Mouse (Mus musculus): Measurements from ENCODE around the gene Slc31a2. TPM values are rescaled to one million over a fixed set of nuclear protein-coding genes. Genes with fewer than 3 reads are reported as not detected.

Gene Slc31a2
- total and polyA plus RNA-seq, 2 experiments from 2014 or later = 10.9 to 15.8 TPM

DNA sequence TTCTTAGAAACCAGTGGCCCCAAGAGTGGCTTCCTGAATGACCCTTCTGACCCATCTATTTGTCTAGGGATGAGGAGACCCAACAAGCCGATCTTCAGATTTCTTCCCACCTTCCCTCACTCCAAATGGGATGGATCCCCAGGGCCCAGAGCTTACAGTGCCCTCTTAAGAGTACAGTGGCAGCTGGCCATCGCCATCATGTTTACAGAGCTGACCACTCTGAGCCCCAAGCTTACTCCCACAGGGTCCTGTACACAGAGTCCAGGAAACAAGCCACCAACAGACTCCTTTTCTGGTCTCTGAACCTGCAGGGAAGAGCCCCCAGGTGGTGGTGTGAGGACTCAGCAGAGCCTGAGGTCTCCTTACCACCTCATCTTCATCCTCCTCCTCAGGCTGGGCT is 40.4 kb downstream of the Slc31a2 start:
- TF ChIP-seq CTCF (IDR thresholded peaks at IDR 0.05; ENCODE audit: low read depth) = no peak
- Histone ChIP-seq H3K9ac (no peak overlapping the region), H3K27ac (ENCODE audit: low read depth, low read length) (no peak overlapping the region), H3K27me3 (ENCODE audit: insufficient read depth, low read length) (no peaks in the 10 kb centered on the region), H3K4me3 (ENCODE audit: low read depth, low read length) (no peak overlapping the region), H3K4me1 (ENCODE audit: insufficient read depth) (no peaks in the 10 kb centered on the region), H3K36me3 (ENCODE audit: insufficient read depth) (peaks cover 76% of the 10 kb centered on the region), H3K9me3 (ENCODE audit: low read length) (no peaks in the 10 kb centered on the region), H3K4me2 (ENCODE audit: low read depth) (no peak overlapping the region)
- 85% methylated on average over 2 of the region's 2 CpGs for WGBS
- no peak for DNase-seq
- no peak for ATAC-seq

DNA sequence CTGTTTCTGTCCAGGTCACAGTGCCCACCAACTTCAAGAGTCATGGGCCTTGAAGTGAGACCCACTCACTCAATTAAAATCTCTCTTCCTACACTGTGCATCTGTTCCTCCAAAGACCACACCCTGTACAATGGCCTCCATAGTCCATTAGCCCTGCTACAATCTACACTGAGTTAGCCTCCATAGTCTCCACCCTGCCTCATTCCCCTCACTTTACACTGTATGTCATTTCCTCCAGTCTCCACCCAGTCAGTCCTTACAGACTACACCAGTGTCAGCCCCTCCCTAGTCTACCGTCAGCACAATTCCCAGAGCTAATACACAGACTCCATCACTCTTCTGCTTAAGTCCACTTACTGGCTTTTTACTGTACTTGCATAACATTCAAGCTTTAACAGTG is 40.9 kb downstream of the Slc31a2 start:
- Histone ChIP-seq H3K4me1 (ENCODE audit: insufficient read depth) (no peaks in the 10 kb centered on the region), H3K36me3 (ENCODE audit: insufficient read depth) (peaks cover 75% of the 10 kb centered on the region), H3K4me2 (ENCODE audit: low read depth) (no peak overlapping the region), H3K9ac (no peak overlapping the region), H3K27me3 (ENCODE audit: insufficient read depth, low read length) (no peaks in the 10 kb centered on the region), H3K27ac (ENCODE audit: low read depth, low read length) (no peak overlapping the region), H3K9me3 (ENCODE audit: low read length) (no peaks in the 10 kb centered on the region), H3K4me3 (ENCODE audit: low read depth, low read length) (no peak overlapping the region)
- ATAC-seq (no peak), DNase-seq (no peak)
- 86% methylated on average over 1 of the region's 1 CpGs for WGBS
- TF ChIP-seq CTCF (IDR thresholded peaks at IDR 0.05; ENCODE audit: low read depth) = no peak

DNA sequence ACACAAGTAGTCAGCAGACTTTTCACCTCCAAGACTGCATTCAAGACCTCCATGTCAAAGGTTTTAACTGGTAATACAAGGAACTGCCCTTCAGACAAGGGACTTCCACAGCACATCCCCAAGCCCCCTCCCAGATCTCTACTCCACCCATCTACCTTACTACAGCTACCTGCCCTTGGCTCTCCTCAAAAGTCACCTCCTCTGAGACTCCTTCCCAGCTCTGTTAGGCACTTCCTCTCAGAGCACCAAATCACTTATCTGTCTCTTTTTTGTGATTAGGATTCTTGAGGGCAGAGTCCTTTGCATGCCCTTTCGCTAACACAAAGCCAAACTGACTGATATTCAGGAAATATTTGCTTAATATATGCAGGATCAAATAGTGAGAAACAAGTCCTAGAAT is 43.9 kb downstream of the Slc31a2 start:
- no peak for TF ChIP-seq CTCF (IDR thresholded peaks at IDR 0.05; ENCODE audit: low read depth)
- H3K36me3 ChIP-seq (ENCODE audit: insufficient read depth) = peaks cover 49% of the 10 kb centered on the region
- H3K27ac ChIP-seq (ENCODE audit: low read depth, low read length) = no peak overlapping the region
- H3K27me3 ChIP-seq (ENCODE audit: insufficient read depth, low read length) = no peaks in the 10 kb centered on the region
- H3K4me1 ChIP-seq (ENCODE audit: insufficient read depth) = no peaks in the 10 kb centered on the region
- H3K4me2 ChIP-seq (ENCODE audit: low read depth) = no peak overlapping the region
- H3K9ac ChIP-seq = no peak overlapping the region
- no peak overlapping the region for H3K4me3 ChIP-seq (ENCODE audit: low read depth, low read length)
- H3K9me3 ChIP-seq (ENCODE audit: low read length) = no peaks in the 10 kb centered on the region
- WGBS = 95% methylated on average over 1 of the region's 1 CpGs
- ATAC-seq (no peak), DNase-seq (no peak)

DNA sequence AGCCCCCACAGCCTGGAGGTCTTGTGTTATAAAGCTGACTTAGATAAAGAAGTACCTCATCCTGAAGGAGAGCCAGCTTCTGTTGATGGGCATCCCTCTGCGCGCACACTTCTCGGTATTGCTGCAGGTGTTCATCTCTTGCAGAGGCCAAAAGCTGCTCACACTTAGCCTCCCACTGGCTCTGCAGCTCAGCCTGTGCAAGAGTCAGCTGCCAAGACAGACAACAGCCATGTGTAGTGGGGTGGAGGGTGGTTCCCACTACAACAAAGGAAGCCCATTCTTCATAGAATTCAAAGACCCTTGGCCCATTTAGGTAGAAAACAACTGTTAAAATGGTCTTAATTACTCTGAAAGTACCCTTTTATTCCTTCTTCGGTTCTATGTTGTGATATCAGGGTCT is 44.5 kb downstream of the Slc31a2 start:
- WGBS = 64% methylated on average over 4 of the region's 4 CpGs
- no peak overlapping the region for H3K4me2 ChIP-seq (ENCODE audit: low read depth)
- no peak for ATAC-seq

DNA sequence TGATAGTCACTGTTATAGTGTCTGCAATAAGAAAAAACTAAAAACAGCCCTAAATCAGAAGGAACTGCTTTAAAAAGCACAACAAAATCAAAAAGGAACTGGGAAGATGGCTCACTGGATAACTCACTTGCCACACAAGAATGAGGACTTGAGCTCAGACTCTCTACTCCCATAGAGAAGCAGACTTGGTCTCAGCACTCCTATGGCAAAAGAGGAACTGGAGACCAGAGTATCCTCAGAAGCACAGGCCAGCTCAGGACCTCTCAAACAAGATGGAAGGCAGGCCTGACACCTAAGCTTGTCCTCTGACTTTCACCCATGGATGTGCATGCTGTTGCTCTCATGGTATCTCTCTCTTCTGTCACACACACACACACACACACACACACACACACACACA is 46.0 kb downstream of the Slc31a2 start:
- no peak overlapping the region for H3K9ac ChIP-seq
- TF ChIP-seq CTCF (IDR thresholded peaks at IDR 0.05; ENCODE audit: low read depth) = no peak
- H3K4me2 ChIP-seq (ENCODE audit: low read depth) = no peak overlapping the region
- DNase-seq = no peak
- H3K4me1 ChIP-seq (ENCODE audit: insufficient read depth) = no peaks in the 10 kb centered on the region
- H3K4me3 ChIP-seq (ENCODE audit: low read depth, low read length) = no peak overlapping the region
- H3K27me3 ChIP-seq (ENCODE audit: insufficient read depth, low read length) = no peaks in the 10 kb centered on the region
- H3K27ac ChIP-seq (ENCODE audit: low read depth, low read length) = no peak overlapping the region
- ATAC-seq = no peak
- peaks cover 49% of the 10 kb centered on the region for H3K36me3 ChIP-seq (ENCODE audit: insufficient read depth)
- H3K9me3 ChIP-seq (ENCODE audit: low read length) = no peaks in the 10 kb centered on the region

More for the DNA sequence above, 44.5 kb downstream of the Slc31a2 start:
- TF ChIP-seq CTCF (IDR thresholded peaks at IDR 0.05; ENCODE audit: low read depth) = no peak
- Histone ChIP-seq H3K4me1 (ENCODE audit: insufficient read depth) (no peaks in the 10 kb centered on the region), H3K36me3 (ENCODE audit: insufficient read depth) (peaks cover 53% of the 10 kb centered on the region), H3K9me3 (ENCODE audit: low read length) (no peaks in the 10 kb centered on the region), H3K27ac (ENCODE audit: low read depth, low read length) (no peak overlapping the region), H3K4me3 (ENCODE audit: low read depth, low read length) (no peak overlapping the region), H3K9ac (no peak overlapping the region), H3K27me3 (ENCODE audit: insufficient read depth, low read length) (no peaks in the 10 kb centered on the region)
- no peak for DNase-seq

DNA sequence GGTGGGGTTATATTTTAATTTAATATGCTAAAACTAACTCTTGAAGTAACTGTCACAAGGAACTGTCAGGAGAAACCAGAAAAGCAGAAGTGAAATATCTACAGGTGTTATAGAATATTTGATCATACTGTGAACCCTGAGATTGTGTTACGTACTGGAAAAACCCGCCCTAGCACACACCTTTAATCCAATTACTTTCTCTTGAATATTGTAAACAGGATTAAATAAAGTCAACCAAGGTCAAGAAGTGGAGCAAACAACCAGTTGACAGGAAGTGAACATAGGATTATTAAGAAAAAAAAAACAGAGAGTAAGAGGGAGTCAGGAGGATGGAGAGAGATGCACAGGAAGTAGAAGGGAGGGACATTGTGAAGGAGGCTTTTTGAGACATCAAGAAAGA is 50.5 kb downstream of the Slc31a2 start:
- H3K9ac ChIP-seq = no peak overlapping the region
- no peaks in the 10 kb centered on the region for H3K4me1 ChIP-seq (ENCODE audit: insufficient read depth)
- 94% methylated on average over 2 of the region's 2 CpGs for WGBS
- TF ChIP-seq CTCF (IDR thresholded peaks at IDR 0.05; ENCODE audit: low read depth) = no peak
- H3K4me2 ChIP-seq (ENCODE audit: low read depth) = no peak overlapping the region
- peaks cover 27% of the 10 kb centered on the region for H3K36me3 ChIP-seq (ENCODE audit: insufficient read depth)
- DNase-seq (no peak), ATAC-seq (no peak)
- H3K9me3 ChIP-seq (ENCODE audit: low read length) = no peaks in the 10 kb centered on the region
- H3K27me3 ChIP-seq (ENCODE audit: insufficient read depth, low read length) = no peaks in the 10 kb centered on the region
- H3K4me3 ChIP-seq (ENCODE audit: low read depth, low read length) = no peak overlapping the region
- no peak overlapping the region for H3K27ac ChIP-seq (ENCODE audit: low read depth, low read length)

DNA sequence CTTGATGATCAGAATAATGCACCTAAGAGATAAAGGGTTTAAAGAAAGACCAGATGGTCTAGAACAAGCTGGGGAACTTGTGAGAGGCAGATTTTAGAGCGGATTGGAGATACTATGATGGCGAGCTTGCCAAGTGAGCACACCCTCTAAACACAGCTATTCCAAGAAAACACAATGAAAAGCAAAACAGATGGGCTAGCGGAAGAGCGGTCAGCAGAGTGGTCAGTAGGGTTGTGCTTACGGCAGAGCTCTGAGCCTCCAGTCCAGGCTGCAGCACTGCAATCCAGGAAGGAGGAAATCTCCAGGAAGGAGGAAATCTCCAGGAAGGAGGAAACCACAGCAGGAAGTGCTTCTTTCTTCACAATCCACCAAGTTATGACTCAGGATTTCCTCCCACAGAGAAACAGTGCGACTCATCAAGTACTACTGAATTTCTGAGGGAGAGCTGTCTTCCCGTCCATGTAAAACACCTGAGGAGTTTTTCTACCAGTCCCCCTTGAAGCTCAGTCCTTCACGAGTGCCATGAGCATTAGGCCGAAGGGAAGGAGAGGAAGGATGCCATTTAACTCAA is 51.4 kb downstream of the Slc31a2 start:
- Histone ChIP-seq H3K9me3 (ENCODE audit: low read length) (no peaks in the 10 kb centered on the region), H3K4me1 (ENCODE audit: insufficient read depth) (no peaks in the 10 kb centered on the region), H3K4me3 (ENCODE audit: low read depth, low read length) (no peak overlapping the region), H3K27me3 (ENCODE audit: insufficient read depth, low read length) (no peaks in the 10 kb centered on the region), H3K27ac (ENCODE audit: low read depth, low read length) (no peak overlapping the region), H3K9ac (no peak overlapping the region), H3K4me2 (ENCODE audit: low read depth) (no peak overlapping the region), H3K36me3 (ENCODE audit: insufficient read depth) (peaks cover 25% of the 10 kb centered on the region)
- ATAC-seq = no peak
- no peak for TF ChIP-seq CTCF (IDR thresholded peaks at IDR 0.05; ENCODE audit: low read depth)
- no peak for DNase-seq
- 89% methylated on average over 9 of the region's 9 CpGs for WGBS
